Mouse (Mus musculus): ENCODE results near the gene Sp6. TPM values are rescaled to one million over a fixed set of nuclear protein-coding genes. Genes with fewer than 3 reads are reported as not detected.

Sp6 gene
- total RNA-seq, 2 experiments from 2014 or later, result 0.28 TPM; not detected in 1

DNA sequence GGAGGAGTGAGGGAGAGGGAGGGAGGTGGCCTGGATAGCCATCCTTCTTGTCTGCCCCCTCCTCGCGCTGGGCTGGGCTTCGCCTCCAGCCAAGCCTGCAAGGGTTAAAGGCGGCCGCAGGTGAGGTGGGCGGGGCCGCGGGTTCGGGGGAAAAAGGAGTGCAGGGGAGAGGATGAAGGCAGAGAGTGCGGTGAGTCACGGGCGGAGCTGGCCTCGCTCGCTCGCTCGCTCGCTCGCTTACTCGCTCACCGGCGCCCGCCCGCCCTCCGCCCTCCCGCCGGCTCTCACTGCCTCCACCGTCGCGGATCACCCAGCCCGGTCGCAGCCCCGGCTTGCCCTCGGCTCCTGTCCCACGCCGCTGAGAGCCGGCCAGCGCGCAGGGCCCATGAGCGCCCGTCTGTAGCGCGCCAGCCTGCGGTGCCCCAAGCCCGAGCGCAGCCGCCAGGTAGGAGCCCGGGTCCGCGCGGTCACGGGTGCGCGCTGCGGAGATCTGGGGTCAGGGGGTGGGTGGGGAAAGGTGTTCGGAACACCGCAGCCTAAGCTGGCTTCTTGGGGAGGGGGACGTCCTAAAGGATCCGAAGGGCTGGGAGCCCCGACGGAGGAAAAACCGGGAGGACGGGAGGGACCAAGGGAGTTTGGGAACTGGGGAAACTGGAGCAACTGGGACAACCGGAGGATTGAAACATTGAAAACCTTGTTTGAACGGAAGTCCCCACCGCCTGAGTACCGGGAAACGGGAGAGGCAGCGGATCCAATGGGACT is 5.6 kb downstream of the Sp6 start:
- ATAC-seq (replicated peaks; ENCODE audit: low FRiP score, low TSS enrichment, poor library complexity, severe bottlenecking), result no peak

DNA sequence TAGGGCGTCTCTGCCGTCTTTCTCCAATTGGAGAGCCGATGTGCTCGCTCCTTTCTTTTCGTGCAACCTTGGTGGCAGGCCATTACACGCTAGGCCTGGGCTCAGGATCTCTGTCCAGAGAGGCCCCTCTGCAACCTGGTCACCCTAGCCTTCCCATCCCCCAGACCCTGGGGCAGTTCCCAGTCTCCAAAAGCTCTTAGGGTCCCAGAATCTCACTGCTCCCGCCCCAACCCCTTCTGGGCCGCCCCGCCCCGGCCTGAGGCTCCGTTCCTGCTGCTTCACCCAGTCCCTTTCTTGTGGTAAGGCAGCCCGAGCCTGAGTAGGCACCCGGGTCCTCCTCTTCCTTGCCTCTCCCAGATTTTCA is 6.1 kb downstream of the Sp6 start:
- ATAC-seq (replicated peaks; ENCODE audit: low FRiP score, low TSS enrichment, poor library complexity, severe bottlenecking), result no peak

GRCm38 (mm10) chr11:97021121-97021765 is 8.0 kb downstream of the Sp6 start:
- ATAC-seq (replicated peaks; ENCODE audit: low FRiP score, low TSS enrichment, poor library complexity, severe bottlenecking), result no peak

GRCm38 (mm10) chr11:97021873-97022484 is 8.8 kb downstream of the Sp6 start:
- ATAC-seq (replicated peaks; ENCODE audit: low FRiP score, low TSS enrichment, poor library complexity, severe bottlenecking), result peak; percentile 73

GRCm38 (mm10) chr11:97024977-97025376 is 11.8 kb downstream of the Sp6 start:
- no peak for ATAC-seq (replicated peaks; ENCODE audit: low FRiP score, low TSS enrichment, poor library complexity, severe bottlenecking)

DNA sequence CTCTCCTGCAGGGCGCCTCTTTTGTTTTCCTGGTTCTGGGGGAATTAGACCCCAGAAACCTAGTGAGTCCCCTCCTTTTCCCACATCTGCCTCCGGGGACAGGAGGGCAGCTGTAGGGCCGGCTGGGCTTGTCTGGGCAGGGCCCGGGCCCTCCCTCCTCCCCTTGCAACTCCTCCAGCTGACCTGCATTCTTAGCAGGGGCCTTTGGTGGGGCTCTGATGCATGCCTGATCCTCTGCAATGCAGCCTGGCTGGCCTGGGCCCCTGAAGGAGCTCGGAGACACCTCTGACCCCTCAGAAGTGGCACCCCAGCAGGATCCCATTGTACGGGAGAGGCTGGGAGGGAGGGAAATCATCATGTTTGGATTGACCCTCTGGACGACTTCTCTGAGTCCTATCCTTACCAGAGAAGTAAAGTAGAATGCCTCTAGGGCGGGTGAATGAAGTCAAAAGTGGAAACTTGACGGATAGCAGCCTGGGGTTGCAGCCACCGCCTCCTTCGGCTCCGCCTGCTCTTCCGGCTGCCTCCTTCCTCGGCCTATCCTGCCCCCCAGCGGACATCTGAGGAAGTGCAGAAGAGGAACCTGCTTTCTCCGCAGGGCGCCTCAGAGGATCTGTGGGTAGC is 12.6 kb downstream of the Sp6 start:
- ATAC-seq (replicated peaks; ENCODE audit: low FRiP score, low TSS enrichment, poor library complexity, severe bottlenecking), result peak; percentile 67

DNA sequence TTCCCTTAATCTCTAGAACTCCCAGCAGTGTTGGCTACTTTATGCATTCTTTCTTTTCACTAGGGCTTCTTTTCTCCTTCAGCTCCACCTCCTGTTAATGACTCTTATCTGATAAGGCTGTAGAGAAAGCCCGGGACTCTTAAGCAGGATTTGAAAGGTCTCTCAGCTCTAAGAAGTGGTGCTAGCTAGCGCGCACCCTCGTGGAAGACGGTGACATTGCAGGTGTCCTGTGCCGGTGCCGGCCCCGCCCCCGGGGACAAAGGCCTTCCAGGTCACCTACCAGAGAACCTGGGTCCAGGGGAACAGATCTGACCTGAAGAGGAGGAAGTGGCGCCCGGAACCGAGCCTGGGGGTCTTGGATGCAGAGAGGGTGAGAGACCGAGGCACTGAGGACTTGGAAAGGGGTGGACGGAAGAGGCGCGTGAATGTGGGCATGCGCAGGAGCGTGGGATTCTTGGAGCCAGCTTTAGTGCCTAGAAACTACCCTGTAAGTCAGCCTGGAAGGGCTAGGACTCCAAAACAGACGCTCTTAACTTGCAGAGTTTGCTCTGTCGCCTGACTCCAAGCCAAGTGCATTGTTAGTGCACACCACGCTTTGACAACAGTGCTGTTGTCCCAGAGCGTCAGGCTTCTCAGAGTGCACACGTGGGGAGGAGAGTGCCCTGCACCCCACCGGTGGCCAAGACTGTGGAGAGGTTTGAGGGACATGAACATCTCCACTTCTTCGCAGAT is 16.7 kb downstream of the Sp6 start, which contains the start of gene Scrn2:
TSS of gene Scrn2 (plus strand) at position 253 of the 732 bp plus-strand sequence.
- ATAC-seq (replicated peaks; ENCODE audit: low FRiP score, low TSS enrichment, poor library complexity, severe bottlenecking), result peak; percentile 74

GRCm38 (mm10) chr11:97030426-97030825 is 17.2 kb downstream of the Sp6 start:
- ATAC-seq (replicated peaks; ENCODE audit: low FRiP score, low TSS enrichment, poor library complexity, severe bottlenecking), result no peak

- ATAC-seq (replicated peaks; ENCODE audit: low FRiP score, low TSS enrichment, poor library complexity, severe bottlenecking), result no peak
Observed at GRCm38 (mm10) chr11:97031977-97032376, 18.8 kb downstream of the Sp6 start.

DNA sequence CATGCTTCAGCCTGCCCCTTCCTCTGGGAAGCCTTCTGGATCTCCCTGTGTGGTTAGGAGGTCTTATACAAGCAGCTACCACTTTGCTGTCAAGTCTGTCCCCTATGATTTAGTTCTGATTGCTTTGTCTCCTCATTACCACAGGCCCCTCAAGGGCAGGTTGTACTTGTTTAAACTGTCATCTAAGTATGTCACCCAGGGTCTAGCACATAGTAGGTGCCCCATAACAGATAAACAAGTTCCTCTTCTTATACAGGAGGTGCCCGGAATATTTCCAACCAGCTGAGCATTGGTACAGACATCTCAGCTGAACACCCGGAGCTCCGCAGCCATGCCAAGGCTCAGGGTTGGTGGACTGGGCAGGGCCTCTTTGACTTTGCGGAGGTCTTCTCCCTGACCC is 19.3 kb downstream of the Sp6 start:
- ATAC-seq (replicated peaks; ENCODE audit: low FRiP score, low TSS enrichment, poor library complexity, severe bottlenecking), result no peak

- no peak for ATAC-seq (replicated peaks; ENCODE audit: low FRiP score, low TSS enrichment, poor library complexity, severe bottlenecking)
Observed at GRCm38 (mm10) chr11:97033781-97034180, 20.6 kb downstream of the Sp6 start.

GRCm38 (mm10) chr11:97036141-97036540 is 22.9 kb downstream of the Sp6 start:
- ATAC-seq (replicated peaks; ENCODE audit: low FRiP score, low TSS enrichment, poor library complexity, severe bottlenecking), result no peak

DNA sequence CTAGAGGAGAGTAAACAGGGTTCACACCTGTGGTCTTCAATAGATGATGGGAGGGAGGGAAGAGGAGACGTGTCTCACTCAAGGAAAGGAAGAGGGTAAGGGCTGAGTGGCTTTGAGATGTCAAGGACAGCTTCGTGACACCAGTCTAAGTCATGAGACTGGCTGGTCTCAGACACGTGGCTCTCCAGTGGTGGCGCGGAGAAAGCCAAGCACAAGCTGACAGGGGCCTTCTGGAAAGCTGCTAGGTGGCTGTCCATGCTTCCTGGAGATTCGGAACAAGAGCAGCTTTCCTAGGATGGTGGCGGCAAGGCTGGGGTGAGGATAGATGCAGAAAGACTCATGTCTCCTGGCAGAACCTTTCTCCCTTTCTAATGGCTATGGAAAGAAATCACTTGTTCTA is 25.7 kb downstream of the Sp6 start:
- ATAC-seq (replicated peaks; ENCODE audit: low FRiP score, low TSS enrichment, poor library complexity, severe bottlenecking), result no peak

DNA sequence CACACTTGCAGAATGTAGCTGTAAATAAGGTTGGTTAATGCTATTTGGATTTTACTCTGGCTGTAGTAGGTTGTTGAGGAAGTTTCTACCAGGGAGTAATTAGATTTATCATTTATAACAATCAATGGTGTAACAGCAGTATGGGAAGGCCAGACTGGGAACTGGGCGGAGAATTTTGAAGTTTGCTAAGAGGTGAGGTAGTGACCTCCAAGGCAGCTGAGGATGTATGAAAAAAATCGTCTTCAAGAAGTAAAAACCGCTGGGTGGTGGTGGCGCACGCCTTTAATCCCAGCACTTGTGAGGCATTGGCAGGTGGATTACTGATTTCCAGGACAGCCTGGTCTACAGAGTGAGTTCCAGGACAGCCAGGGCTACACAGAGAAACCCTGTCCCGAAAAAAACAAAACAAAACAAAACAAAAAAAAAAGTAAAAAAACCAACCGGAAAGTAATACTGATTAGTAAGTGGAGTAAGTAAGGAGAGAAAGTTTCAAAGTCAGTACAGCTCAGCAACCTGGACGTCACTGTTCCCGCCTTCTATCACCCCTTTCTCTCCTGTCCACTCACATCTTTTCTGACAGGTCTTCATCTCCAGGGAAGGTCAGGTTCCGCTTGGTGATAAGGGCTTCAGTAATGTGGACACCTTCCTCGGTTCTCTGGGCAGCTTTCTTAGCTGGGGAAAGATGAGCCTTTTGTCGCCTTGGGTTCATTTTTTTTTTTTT is 27.3 kb downstream of the Sp6 start:
- no peak; the same call in 1 of the 2 replicates for ATAC-seq (replicated peaks; ENCODE audit: low FRiP score, low TSS enrichment, poor library complexity, severe bottlenecking)

GRCm38 (mm10) chr11:97041022-97041899 is 28.1 kb downstream of the Sp6 start, which contains the start of the genes Lrrc46 and Mrpl10:
Gene Lrrc46 (minus strand): TSS chr11:97041407.
Gene Mrpl10 (plus strand): TSS chr11:97041560.
- ATAC-seq (replicated peaks; ENCODE audit: low FRiP score, low TSS enrichment, poor library complexity, severe bottlenecking), result peak; percentile 93

DNA sequence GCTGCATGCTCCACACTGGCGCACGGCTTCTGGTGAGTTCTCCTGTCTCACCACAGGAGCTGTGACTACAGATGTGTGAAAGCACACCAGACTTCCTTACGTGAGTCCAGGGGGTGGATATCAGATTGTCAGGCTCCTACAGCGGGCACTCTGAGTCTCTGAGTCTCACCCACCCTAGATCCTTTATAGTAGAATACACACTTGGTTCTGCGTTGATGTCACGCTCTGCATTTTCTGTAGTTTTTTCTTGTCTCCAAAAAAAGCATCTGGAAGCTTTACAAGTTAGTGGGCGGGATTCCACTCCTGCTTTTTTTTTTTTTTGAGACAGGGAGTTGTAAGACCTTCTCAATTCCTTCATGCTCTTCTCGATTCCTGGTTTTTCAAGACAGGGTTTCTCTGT is 31.7 kb downstream of the Sp6 start:
- ATAC-seq (replicated peaks; ENCODE audit: low FRiP score, low TSS enrichment, poor library complexity, severe bottlenecking), result no peak

DNA sequence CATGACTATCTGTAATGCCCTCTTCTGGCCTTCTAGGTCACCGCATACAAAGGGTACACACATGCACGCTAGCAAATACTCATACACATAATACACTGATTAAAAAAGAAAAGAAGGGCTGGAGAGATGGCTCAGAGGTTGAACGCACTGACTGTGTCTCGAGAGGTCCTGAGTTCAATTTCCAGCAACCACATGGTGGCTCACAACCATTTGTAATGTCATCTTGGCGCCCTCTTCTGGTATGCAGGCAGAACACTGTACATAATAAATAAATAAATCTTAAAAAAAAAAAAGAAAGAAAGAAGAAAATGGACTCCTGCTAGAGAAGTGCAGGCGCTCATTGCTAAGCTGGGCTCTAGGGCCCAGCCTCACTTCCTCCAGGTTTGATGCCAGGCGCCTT is 32.7 kb downstream of the Sp6 start:
- ATAC-seq (replicated peaks; ENCODE audit: low FRiP score, low TSS enrichment, poor library complexity, severe bottlenecking), result no peak

DNA sequence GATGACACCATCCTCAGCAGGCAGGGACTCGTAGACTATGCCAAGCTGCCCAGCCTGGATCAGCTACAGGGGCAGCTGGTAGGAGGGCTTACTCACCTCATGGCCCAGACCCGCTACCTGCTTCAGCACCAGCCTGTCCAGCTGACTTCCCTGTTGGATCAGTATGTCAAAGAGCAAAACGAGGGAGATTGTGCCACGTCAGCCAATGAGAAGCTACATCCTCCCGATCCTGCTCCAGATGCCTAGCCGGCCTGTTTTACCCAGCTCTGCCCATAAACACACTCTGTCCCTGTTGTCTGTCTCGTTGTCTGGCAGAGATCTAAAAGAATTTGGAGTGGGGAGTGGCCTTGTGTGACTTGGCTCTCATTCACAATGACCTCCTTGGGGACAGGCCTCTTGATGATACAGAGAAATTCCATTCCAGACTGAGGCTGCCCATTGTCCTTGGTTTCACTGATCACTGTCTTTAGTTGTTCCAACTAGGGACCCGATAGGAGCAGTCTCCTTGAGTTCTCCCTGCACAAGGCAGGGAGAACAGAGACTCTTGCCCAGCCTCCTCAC is 35.0 kb downstream of the Sp6 start:
- no peak for ATAC-seq (replicated peaks; ENCODE audit: low FRiP score, low TSS enrichment, poor library complexity, severe bottlenecking)

Measured in megakaryocyte-erythroid progenitor cell, adult 5-6 weeks (primary cell).